Mouse (Mus musculus) urinary bladder, postnatal 10 days (tissue): ENCODE measurements around the gene Abca13.

ENCODE experiments used
- DNase-seq: peaks from one replicate; pipeline ENCODE4 v3.0.0; 2022; ENCODE audit warnings: low spot score

Abca13 gene

DNA sequence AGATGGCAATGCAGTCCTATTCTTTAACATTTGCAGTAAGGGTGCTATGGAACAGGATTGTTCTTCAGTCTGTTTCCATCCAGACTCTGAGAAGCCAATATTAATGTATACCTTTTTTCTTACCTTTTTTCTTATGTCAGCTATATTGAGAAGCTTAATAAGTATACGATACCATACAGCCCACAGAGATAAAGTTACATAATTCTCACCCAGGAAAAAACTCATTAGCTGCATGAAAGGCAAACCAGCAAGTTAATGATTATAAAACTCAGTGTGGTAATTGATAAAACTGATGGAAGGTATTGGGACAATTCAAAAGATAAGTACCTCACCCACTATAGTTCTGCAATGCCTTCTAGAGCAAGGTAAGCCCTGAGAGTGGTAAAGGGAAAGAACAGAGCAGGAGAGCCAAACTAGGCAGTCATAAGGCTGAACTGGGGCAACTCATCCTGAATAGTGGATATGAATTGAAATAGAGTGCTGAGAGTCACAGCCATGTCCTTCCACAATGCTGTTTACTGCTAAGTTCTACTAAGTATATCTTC, 342.0 kb downstream of the Abca13 start:
- DNase-seq = no peak

DNA sequence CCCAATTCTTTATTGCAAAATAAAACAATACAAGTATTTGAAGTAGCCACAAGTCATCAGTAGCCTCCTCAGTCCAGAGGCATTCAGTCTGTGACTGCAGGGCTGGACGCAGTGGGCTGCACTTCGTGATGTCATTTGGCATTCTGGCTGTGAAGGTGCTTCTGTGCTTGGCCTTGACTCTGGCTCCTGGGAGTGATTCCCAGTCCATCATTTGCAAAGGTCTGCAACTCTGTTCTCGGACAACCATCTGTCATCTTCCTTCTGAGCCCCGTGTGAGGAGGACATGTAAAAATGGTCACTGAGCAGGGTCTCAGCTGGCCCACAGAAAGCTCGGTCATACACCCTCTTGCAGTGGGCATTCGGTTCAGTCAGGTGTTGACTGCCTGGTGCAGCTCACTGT, 345.1 kb downstream of the Abca13 start:
- no peak for DNase-seq

DNA sequence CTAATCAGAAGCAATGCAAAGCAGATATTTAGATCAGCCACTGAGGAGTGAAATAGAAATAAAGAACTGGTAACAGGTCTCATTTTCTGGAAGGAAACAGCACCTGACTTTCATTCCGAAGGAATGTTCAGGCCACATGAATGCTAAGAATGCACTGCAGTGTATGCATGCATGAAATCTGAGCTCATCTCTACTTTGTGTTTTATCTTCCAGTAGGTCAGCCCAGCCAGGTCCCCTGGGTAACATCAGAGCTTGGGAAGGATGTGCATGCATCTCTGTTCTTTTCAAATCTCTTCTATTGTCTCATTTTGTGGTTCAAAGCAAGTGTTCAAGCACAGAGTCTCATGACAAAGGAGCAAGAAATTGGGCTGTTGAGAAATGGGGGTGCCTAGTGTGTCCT, 346.6 kb downstream of the Abca13 start:
- DNase-seq = no peak

DNA sequence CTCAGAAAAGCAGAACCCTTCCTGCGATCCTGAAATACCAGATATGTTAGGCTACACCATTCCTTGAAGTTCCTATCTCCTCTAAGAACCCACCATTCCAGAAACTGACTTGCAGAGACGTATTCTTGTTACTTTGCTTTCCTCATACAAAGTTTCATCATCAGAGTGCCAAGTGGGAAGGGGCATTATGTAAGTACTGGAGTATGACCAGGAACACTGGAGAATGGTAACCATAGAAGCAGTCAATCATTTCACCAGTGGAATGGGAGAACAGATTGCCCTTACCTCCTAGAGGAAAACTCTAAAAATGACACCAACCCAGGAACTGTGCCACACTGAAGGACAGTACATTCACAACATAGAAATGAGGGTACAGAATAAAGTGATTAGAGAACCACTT, 368.3 kb downstream of the Abca13 start:
- no peak for DNase-seq

DNA sequence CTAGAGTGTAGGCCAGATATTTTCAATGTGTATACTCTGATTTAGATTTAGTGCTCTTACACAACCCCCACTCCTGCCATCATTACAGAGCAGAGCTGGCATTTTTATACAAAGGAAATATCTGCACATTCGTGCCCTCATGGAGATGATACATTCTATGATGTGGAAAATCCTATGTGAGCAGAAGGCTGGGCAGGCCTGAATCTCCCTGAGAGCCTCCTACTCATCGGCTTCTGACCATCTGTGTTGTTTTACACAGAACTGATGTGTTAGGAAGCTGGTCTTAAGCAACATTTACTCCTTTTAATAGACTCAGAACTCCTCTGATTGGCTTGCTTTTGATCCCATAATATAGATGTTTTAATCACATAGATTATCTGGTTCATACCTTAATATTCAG, 376.6 kb downstream of the Abca13 start:
- no peak for DNase-seq

DNA sequence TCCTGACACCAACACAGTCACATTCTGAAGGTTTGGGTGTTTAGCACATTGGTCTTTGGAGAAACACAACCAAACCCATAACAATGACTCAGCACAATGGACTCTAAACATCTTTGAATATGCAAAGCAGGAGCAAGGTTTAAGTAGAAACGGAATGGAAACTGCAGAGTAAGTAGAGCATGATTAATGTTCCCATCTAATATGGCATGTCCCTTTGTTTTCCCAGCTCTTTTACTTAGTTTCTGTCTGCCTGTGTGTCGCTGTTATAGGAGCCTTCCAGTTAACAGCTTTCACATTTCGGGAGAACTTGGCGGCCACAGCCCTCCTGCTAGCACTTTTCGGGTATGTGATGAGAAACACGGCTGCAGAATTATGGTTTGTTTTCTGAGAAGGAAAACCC, 378.6 kb downstream of the Abca13 start:
- no peak for DNase-seq

DNA sequence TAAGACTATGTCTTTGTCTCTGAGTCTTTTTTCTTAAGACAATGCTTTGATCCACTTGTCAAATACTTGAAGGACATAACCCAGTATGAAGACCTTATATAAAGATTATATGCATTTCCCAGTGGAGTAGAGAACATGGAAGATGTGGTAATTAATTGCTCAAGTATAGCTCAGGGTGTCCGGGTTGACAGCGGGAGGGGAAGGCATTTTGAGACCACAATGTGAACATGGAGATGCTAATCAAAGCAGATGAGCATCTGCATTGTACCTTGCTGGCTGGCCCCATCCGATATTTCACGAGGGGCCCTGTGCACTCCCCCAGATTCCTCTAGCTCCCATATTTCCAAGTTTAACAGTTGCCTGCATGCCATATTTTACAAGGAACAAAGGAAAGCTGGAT, 383.2 kb downstream of the Abca13 start:
- DNase-seq = no peak

DNA sequence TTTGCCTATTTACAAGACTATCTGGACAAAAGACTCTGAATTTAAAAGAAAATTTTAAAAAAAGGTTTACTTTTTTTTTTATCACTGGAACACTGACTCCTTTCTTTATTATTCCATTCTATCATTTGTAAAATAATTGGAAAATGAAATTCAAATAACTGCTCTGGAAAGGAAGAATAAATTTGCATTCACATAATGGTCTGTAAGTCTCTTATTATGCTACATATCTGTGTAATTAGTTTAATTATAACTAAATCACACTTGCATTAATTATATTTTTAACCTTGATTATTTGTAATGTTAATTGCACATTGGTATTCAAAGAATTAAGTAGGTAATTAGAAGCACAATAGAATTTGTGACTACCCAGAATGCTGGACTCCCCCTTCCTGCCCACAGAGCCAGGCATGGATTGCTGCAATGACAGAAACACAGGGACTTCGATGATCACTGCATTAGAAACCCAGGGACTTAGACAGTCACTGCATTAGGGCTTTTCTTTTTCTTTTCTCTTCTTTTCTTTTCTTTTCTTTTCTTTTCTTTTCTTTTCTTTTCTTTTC, 400.1 kb downstream of the Abca13 start:
- no peak for DNase-seq

DNA sequence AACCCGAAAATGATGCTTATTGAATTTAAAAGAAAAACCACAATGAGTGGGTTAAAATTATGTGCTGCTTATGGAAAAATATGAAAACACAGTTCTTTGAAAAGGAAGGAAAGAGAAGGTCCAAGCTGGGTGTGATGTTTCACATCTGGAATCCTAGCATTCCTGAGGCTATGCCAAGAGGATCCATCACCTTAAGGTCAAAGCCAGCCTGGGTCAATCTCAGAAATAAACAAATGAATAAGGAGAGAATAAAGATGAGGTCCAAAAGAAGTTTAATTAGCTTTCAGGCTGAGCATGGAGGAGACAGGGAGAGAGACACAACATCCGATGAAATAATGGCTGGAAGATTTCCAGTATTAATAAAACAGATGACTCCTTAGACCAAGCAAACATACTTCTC, 405.6 kb downstream of the Abca13 start:
- no peak for DNase-seq

DNA sequence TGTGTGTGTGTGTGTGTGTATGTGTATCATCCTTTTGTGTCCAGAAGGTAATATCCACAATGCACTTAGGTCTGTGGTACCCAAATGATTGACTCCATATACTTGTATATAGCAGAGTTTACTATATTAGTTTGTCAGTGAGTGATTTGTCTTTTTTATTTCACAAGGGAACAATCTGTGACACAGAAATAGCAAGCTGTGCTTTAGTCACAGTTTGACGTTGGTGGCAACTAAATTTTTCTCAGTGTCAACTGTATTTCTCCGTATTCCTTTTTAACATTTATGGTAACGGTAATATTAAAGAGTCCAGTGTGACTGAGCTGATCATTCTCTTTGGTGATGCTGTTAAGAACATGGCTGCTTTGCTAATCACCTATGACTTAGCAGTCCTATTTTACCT, 409.4 kb downstream of the Abca13 start:
- no peak for DNase-seq

DNA sequence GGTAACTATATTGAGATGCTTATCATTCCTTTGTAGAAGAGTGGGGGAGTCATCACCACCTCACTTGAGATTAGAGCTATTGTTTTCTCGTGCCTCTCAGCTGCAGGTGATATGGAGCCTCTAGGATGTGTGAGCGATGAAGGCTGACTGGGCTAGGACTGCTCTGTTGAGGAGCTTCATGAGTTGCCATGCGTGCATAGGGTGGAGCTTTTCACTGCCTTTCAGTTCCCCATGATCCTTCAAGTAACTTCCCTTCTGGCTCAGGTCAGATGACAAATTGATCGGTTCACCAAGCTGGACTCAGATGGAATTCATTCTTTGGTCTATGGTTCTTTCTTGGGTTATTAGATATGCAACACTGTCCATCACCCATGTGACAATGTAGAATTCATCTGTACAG, 410.4 kb downstream of the Abca13 start:
- DNase-seq = no peak

DNA sequence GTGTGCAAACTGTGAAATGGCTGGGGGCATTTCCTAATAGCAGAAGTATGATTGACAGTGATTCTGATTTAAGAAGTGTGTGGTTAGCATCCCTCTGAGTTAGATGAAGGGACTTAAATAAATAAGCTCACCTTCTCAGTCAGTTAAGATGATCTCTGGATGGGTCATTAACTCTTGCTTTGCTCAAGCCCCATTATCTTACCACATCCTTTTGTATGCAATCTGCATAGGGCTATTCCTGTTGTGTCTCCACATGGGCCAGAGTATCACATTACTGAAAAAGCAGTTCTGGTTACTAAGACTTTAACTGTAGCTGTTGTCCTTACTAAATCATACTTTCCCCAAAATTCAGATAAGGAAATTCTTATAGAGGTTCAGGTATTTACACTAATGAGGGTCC, 416.5 kb downstream of the Abca13 start:
- no peak for DNase-seq

DNA sequence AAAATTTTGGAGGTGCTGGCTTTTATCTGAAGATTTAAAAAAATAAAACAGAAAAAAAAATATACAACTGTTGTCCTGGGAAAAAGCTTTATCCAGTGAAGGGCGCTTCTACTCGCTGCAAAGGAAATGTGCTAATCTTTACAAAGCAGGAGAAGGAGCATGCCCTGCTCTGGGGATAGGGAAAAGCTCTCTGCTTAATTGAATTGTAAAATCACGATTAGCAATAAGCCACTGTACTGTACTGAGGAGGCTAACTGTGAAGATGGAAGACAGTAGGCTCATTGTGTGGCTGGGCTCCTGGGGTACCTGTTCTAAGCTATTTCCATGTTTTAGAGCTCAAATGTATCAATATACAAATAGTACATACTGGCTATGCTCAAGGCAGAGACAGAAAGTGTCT, 417.3 kb downstream of the Abca13 start:
- no peak for DNase-seq

DNA sequence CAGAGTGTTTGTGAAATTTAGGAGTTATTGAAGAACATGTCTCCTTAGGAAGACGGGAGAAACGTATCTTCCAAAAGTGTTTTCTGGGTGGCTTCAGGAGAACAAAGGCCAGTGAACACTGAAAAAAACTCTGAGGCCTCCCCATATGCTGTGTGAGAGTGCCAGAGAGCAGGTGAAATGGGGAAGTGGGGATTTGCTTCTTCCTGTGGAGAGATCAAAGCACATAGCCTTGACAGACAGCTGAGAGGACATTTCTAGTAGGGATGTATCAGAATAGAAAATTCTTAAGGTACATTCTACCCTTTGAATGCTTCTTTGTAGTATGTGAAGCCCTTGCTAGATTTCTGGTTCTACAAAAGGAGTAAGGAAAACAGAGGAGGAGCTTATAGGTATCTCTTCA, 424.4 kb downstream of the Abca13 start:
- DNase-seq = no peak

DNA sequence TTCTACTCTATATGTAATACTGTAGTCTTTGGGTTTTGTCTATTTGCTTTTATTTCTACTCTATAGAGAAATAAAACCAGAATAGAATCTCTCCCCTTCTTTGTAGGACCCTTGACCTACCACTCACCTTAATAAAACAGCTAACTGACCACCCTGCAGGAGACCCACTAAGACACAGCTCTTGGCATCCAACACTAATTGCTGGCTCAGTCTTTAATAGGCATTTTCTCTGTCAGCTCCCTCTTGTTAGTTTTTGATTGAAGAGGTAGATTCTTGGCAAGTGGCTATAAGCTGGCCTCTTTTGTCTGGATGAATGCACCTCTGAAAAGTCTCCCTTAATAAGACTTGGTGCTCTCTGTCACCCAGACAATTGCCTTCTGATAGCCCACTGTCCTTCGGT, 424.9 kb downstream of the Abca13 start:
- DNase-seq = no peak

DNA sequence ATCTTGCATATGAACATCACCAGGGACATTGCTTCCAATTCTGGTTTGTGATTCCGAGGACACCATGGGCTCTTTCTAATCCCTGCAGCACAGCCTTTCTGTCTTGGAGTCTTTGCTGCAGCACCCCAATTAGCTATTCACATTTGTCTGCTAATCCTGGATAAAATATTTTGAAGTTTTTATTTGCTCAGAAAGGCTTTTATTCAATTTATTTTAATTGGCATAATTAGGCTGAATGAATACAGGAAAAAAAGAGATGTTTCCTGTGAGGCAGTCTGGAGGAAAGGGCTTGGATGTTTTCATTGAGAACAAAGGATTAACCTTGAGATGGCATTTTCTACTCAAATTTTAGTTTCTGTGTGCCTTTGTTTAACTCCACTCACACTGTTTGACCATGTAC, 428.2 kb downstream of the Abca13 start:
- no peak for DNase-seq

DNA sequence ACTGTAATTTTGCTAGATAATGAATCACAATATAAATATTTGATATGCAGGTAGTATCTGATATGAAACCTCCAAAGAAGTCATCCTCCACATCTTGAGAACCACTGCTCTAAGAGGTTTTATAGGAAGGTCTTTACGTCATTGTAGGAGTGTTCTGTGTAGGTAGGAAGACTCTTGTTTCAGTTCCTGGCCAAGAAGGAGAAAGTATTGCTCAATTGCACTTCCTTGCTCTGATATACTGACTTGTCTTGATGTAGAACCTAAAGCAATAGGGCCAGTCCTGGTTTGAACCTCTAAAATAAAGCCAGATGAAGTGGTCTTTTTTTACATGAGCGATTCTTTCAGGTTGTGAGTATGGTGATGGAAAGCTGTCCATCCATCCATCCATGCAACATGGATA, 431.1 kb downstream of the Abca13 start:
- no peak for DNase-seq

DNA sequence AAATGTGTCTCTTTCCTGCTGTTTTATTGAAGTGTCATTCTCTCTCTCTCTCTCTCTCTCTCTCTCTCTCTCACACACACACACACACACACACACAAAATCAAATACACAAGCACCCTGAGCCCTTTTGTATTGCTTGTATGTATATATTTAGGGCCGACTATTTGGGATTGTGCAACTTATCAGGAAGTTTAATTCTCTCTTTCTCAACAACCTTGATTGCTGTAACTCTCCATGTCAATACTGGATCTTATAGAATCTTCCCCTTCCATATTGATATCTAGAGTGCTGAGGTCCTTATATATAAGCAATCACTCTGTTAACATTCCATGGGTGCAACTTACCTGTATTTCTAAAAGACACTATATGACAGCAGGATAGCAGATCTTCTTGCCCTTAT, 433.0 kb downstream of the Abca13 start:
- DNase-seq = no peak

DNA sequence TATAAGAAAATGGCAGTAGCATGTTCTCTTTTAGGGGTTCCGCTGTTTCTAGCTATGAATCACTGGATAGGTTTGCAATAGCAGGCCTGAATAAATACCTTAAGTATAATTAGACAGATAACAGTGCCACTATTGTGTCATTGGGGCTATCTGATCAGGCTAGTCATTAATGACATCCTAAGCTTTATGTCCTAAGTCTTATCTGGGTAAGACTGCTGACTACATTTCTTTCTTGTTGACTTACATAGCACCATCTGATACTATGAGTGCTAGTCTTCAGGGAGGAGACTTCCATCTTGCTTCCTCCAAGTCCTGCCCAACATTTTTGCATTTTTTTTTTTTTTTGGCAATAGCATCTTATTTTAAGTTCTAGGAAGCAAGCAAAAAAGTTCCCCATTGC, 434.1 kb downstream of the Abca13 start:
- DNase-seq = no peak

DNA sequence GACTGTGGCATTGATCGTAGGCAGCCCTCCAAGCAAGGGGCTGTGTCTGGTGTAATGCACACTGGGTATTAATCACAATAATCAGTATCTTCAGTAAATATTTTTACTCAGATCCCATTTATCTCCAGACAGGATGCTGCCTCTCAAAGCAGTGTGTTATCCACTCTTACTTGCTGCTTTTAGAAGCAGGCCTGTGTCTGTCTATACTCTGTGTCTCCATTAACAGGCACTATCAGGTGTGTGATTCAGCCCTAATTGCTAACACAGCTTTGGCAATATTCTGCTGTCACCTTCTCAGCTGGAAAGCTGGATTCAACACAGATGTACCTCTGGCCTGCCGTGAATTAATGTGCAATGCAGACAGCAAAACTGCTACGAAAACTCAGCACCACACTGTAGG, 455.5 kb downstream of the Abca13 start:
- DNase-seq = no peak

DNA sequence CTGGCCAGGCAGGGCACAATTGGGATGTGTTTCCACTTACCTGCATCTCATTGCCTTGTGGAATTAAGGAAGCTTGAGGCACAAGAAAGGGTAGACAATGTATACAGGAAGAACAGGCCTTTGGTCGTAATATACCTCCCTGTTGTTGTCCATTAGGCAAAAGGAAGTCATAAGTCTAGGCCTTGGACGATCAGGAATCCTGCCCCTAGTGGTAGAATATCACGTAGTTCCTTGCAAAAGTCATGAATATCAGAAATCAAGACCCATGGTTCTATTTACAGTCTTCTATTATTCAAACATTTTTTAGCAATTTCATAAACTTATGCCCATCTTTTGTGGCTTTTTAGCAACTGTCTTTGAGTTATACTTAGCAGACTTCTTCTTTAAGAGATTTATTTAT, 456.2 kb downstream of the Abca13 start:
- no peak for DNase-seq

DNA sequence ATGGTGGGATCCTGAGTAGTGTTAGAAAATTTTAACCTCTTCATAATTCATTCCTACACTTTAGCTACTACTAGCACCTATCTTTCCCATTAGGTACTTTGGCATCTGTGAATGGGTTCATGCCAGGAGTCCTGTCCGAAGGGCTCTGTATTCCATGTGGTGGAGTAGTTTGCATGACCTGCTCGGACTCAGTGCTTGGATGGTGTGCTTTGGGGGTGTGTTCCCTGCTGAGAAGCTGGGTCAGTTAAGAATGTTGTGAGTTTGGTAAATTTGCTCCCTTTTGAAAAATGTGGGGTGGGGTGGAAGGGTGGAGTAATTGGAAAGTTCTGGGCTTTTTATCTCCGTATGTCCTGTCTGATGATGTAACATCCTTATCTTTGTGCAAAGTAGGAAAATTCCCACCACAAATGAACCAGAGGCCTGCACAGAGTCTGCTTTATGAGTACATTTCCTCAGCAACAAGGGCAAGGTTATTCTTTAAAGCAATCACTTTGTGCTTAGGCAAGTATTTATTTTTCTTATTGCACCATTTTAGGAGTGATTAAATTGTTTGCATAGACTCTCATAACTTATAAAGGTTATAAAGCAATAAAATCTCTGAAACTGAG, 475.0 kb downstream of the Abca13 start:
- no peak for DNase-seq

DNA sequence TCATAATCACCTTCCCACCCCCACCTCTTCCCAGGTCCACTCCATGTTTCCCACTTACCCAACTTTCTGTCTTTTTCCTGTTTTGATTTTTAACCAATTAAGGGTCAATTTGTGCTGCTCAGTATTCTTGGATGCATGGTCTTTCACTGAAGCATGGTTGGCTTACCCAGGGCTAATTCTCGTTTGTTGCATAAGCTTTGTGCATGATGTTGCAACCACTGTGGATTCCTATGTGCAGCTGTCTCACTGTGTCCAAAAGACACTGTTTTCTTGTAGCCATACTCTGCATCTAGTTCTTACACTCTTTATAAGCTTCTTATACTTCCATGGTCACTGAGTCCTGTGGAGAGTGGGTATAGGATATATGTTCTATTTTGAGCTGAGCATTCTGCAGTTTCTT, 477.7 kb downstream of the Abca13 start:
- DNase-seq = no peak

DNA sequence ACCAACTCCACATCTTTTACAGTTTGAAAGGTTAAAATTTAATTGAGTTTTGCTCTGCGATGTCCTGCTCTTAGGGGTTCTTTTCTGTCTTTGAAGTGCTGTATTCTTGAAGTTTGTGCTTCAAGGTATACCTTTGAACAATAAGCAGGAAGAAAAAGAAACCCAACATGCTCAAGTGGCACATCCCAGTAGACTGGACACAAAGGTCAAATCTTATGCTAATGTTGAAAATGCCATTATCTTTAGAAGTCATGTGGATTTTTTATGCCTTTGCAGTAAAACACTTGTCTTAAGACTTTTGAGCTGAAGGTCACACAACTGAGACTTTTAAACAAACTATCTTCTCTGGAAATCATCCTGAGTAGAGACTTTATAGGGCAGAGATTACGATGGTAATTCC, 493.2 kb downstream of the Abca13 start:
- no peak for DNase-seq
